Mouse (Mus musculus) brain, embryonic 14.5 days (tissue): ENCODE measurements around the gene Prdm2.

Source experiments
- CTCF ChIP-seq: fragments of 200-500 bp; IDR thresholded peaks from 2 replicates; pipeline ENCODE4 v1.5.1; 2012; ENCODE audit warnings: inconsistent platforms, mild to moderate bottlenecking, moderate library complexity, borderline replicate concordance; ENCODE audit not compliant: insufficient read depth, insufficient read length; ENCODE audit errors: extremely low read depth
- POLR2A ChIP-seq: fragments of 200-500 bp; IDR thresholded peaks from 2 replicates; pipeline ENCODE4 v1.6.1; 2012; ENCODE audit warnings: mild to moderate bottlenecking, inconsistent platforms, borderline replicate concordance; ENCODE audit not compliant: poor library complexity, insufficient read depth, insufficient read length, severe bottlenecking; ENCODE audit errors: extremely low read depth

GRCm38 (mm10) chr4:143161619-143162479 lies 50.9 kb downstream of the Prdm2 start:
- TF ChIP-seq POLR2A (peak; percentile 89), CTCF (no peak)
